Mouse (Mus musculus) fibroblast of lung, adult 2 months (primary cell): ENCODE measurements around the gene Rasl10b.

ENCODE experiments used
- DNase-seq: peaks from one replicate; pipeline ENCODE4 v3.0.0-alpha.2; 2011; ENCODE audit warnings: low read depth

Gene Rasl10b

DNA sequence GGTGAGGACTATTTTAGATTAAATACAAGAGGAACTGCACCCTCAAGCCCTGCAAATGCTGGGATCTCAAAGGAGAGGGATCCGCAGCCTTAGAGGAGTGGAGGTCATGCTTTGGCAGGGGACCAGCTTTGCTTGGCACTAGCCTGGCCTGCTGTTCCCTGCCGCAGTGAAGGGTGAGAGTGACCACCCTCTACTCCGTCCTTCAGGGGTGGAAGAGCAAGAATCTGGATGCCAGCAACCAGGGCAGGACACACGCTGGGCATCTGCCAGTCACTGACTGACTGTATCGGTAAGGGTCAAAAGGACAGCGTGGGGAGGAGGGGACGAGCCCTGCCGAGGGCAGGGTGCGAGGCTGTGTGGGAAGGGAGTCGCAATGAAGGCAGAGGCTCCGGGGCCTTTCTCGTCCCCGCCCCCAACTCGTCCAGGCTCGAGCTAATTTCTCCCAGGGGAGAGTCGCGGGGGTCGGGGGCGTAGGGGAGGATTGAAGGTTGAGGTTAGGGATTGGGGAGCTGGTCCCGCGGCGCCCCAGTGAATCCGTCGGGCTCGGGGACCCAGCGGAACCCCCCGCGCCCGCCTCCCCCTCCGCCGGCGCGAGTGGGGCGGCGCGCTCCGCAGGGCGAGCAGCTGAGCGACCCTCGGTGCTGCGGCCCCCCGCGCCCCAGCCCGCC is at the start of gene Rasl10b:
Gene Rasl10b (plus strand): TSS at position 51 of the 668 bp plus-strand sequence.
- DNase-seq: no peak

DNA sequence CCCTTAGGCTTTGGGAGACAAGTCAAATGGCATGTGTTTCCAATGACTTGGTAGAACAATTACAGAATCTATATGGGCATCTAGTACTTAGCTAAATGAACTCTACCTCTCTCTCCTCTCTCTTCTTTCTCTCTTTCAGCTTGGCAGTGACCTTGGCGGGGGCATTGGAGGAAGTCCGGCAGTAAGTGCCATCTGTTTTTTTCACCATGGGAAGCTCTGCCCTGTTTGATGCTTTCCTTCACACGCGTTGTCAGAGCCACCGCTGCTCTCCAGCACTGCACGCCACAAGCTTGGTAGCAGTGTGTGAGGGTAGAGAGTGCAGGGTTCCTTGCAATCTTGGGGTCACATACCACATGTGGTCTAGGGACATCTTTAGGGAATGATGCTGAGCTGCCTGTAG is 44.3 kb upstream of the Rasl10b start:
- DNase-seq: no peak

DNA sequence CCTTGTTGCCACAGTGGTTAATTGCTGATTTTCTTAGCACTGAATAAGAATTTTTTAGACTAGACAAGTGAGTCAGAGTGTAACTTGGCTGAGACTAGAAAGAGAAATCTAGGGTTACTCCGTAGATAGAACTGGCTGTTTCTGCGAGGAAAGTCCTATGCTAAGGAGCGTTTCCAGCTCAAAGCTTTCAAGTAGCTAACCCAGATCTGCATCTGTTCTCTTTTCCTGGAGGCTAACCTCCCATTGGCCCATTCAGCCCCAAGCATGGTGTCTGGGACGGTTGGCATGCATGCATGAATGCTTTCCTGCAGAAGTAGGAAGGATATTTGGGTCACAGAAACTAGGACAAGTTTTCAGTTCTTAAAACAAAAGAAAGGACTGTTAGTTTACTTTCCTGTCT is 37.7 kb upstream of the Rasl10b start:
- no peak for DNase-seq

DNA sequence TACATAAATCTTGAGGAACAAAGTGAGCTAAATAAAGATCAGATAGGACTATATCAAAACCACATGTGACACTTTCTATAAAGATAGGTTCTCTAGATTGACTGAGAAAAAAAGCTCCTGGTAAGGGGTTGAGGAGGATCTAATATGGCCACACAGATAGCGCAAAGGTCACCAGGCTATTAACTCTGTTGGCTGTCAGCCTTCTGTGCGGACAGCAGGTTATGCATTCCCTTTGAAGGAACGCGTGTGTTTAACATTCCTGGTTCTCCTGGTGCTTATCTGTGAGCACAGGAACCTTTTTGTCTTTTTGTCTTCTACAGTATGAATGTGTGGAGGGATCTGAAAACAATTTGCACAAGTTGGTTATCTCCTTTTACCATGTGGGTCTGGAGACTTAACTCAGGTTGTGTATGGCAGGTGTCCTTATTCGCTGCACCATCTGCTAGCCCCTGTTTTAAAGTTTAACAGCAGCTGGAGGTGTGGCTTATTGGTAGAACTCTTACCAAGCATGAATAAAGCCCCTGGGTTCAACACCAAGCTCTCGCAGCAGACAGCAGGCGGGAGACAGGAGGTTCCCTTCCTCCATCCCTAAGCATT is 29.1 kb upstream of the Rasl10b start:
- DNase-seq: no peak

DNA sequence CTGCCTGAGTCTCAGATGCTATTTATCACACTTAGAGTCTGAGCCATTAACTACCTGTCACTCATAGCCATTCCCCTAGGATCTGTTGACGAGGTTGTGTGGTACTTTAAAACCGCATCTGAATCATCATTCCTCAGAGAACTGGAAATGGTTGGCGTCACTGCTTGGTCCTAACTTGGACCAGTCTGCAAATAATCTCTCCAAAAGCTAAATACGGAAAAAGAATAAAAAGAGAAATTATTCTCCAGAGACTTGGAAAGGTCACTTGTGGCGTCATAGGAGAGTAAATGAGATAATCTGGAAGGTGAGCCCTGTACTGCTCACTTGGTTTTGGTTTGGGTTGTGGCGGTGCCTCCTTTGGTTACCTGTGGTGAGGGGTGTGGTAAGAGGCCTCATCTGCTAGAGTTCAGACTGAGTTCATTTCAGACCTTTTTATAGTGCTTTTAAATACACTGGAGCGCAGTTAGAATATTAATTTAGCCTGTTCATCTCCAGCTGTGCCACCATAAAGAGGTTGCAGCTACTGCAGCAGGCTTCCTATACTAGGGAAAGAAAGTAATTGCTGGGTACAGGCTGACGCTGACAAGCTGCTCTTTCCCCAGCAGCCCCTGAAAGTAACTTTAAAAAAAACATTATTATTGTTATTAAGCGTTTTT is 25.9 kb upstream of the Rasl10b start:
- peak; percentile 23 for DNase-seq

DNA sequence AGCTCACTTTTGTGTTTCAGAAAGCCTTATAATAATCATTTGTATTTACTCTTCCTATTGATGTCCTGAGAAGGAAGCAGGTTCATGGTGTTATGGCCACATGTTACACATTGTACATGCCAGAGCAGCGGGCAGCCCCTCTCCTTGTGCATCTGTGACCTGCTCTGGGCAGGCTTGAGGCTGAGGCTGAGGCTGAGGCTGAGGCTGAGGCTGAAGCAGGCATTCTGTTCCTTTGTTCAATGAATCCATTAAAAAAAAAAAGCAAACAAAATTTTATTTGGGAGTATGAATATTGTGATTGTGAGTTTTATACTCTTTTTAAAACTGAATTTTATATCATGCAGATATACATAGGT is 25.4 kb upstream of the Rasl10b start:
- no peak for DNase-seq

DNA sequence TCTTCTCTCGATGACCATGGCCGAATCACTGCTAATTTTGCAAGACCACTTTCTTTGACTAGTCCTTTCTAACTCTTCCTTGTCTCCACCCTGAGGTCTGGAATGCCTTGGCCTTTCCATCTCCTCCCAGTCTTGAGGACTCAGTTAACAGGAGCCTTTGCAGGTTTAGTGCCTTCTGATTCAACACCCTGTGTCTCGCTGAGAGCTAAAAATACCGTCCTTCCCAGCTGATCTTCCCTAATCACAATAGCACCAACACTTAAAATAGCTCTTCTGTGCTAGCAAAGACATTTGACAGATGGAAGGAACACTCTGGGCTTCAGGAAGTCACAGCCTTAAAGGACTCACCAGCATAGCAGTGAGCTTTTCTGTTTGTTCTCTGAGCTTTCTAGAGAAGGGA is 15.9 kb upstream of the Rasl10b start:
- no peak for DNase-seq

DNA sequence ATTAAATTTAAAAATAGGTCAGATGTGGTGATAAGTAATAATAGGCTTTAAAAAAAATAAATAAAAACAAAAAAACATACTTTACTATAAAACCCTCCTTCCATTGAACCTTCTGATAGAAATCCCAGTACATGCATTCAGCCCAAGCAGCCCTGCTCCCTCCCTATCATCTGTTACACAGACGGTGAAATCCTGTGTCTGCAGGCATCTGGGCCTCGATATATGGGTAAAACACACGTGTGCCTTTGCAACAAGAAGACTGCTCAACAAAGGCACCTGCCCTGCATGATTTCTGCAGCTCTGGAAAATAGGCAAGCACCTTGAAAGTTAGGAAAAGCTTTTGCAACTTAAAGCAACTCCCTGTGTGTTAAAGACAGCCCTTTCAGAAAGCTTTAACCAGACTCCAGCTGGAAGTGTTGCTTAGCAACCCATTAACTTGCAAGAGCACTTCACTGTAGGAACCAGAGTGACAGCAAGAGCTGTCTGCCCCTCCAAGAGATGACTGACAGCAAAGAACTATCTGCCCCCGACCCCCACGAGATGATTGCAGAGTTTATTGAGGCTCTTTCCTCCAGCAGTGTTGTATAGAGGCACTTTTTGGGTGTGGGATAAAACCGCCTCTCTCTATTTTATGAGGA is 14.0 kb upstream of the Rasl10b start:
- no peak for DNase-seq

DNA sequence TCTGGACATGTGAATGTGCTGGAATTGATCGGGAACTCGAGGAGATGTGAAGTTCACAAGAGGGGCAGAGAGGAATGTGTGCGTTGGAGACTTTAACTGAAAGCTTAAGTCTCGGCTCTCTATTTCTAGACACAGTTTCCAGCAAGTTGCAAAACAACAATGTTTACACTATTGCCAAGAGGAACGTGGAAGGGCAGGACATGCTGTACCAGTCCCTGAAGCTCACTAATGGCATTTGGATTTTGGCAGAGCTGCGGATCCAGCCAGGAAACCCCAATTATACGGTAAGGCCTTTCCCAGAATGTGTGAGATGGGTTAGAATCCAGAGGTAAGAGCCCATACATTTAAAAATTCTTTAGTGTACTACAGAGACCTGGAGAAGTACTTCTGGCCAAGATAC is 11.3 kb upstream of the Rasl10b start:
- DNase-seq: no peak

DNA sequence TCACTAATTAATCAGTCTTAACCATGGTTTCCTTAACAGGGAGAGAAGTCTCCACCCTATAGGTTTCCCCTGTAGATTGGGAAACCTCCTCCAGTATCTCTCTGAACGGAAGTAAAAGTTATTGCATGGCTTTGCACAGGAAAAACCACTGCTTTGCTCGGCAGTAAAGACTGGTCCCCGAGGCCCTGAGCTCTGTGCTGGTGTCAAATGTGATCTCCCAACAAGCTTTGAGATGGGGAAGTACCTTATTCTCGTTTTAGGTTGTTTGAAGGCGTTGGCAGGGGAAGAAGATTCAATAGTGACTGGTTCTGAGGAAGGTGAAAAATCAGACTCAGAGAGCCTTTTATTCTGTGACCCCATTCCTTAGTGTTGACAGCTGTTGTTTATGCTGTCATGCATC is 10.2 kb upstream of the Rasl10b start:
- no peak for DNase-seq

DNA sequence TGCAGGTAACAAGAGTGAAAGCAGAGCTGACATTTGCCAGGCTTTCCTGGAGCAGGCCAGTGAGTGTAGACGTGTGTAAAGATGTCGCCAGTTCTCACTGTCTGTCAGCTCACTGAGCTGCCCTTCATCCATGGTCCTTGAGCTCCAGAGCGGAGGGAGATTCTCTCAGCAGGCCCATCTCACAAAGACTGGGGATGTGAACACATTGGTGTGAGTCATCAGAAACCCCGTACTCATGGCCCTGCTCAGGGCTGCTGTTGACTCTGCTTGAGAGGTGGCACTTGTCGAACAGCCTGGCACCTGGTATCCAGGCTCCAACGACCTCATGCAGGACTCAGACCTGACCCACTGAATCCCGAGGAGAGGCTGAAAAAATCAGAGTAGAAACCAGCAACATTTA is 5.2 kb upstream of the Rasl10b start:
- no peak for DNase-seq

DNA sequence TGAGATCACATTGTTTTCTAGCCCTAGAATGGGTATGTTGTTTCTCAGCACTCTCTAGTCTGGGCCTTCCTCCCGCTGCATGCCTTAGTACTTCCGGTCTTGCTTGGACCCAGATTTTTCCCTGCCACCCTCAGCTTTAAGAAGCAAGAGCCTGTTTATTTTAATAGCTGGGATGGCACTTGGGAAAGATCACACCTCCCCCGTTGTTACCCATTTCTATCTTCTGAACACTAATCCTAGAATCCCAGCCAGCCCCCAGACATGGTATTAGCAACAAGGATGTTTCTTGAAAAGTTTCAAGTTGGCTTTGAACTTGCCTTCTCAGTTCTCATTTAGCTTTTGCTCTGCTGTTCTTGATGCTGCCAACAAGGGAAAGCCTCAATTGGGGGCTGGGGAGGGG is 2.5 kb upstream of the Rasl10b start:
- no peak for DNase-seq

DNA sequence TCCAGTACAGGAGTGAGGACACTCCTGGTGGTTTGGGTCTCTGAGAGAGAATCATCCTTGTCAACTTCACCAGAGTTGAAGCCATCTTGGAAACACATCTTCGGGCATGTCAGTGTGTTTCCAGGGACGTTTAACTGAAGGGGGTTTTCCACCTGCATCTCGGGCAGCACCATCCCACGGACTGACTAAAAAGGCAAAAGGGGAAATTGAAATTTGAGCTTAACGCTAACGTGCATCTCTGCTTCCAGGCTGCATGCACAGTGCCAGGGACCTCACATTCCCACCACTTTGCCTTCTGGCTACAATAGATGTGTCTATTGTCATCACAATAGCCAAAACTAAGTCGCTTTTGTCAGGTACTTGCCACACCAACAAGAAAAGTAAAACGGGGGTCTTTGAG is 695 bp upstream of the Rasl10b start:
- DNase-seq: no peak

DNA sequence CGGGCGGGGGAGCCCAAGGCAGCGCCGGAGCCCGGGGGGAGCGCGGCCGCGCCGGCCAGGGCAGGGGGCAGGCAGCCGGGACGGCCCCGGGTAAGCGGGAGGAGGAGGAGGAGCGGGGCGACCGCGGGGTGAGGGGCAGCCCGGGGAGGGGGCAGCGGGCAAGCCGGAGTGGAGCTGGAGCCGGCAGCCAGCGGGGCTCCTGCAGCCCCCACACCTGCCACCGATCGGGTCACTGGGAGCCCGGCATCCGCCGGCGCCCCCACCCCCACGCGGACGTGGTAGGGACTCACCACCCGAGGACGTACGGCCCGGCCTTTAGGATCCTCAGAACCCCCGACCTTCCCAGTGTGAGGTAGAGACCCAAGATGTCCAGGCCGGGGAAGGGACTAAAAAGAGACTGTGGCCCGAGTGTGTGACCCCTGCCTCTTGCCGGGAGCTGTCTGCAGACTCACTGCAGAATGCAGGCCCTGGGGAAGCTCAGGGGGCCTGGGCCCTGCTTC is 905 bp downstream of the Rasl10b start:
- DNase-seq: no peak

DNA sequence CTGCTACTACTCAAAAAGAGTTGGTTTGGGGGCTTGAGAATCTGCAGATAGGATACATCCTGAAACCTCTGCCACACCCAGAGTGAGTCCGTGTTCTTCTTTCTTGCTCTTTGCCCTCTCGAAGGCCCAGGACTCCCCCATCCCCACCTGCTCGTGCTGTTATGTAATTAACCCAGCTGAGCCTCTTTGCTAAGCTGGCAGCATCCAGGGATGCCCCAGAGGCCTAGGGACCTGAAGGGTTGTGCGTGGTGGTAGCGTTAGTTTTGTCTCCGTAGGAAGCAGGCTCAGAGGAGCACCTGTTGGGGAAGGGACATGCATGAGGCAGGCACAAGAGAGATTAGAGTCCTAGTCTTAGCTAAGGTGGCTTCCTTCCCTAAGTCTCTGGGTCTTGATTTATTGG is 1.6 kb downstream of the Rasl10b start:
- no peak for DNase-seq

DNA sequence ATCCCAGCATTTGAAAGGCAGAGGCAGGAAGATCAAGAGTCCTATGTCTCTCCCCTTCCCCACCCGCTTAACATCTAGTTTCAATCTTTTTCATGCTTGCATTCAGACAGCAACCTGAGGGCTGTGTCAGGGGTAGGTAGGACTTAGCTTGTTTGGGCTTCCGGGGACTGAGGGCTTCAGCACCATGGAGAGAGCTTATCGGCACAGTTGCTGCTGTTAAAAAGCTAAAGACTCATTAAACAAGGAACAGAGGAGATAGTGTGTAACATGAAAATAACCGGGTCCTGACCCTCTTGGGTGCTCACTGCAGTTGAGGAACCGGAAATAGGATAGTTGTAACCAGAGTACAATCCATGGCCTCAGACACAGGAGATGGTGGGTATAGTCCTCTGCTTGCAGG is 8.1 kb downstream of the Rasl10b start:
- DNase-seq: no peak

DNA sequence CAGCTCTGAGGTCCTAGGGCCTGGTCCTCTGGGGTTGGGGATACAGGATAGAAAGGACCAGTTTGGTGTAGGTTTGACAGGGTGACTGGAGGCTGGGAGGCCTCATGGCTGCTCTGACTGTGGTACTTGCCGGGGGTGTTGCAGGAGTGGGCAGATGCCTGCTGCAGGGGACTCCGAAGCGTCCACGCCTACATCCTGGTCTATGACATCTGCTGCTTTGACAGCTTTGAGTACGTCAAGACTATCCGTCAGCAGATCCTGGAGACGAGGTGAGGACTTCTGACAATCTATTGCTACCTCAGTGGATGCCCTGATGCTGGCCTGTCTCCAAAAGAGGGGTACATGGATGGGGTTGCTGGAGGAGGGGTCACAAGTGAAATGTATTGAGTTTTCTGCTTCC is 8.8 kb downstream of the Rasl10b start:
- no peak for DNase-seq

DNA sequence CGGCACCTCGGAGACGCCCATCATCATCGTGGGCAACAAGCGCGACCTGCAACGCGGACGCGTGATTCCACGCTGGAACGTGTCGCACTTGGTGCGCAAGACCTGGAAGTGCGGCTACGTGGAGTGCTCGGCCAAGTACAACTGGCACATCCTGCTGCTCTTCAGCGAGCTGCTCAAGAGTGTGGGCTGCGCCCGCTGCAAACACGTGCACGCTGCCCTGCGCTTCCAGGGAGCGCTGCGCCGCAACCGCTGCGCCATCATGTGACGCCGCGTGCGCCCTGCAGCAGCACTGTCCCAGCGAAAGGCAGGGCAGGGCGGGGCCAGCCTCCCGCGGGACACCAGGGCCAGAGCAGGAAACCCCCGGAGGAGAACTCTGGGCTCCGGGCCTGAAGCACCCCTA is 9.6 kb downstream of the Rasl10b start:
- DNase-seq: no peak

DNA sequence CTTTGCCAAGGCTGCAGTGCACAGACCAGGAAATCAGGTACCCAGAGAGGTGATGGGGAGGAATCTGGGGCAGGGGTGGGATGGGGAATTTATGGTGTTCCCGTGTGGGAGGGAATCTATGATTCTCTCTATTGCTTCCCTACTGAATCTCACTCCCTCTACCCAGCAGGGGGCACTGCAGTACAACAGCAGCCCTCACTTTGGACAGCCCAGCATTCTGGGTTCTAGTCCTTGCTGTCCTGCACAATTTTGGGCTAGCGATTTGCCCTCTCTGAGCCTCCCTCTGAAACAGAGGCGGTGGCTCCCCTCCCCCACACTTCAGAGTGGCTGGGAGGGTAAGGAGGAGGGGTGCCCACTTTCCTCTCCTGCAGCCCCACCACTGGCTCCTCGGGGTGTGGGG is 11.4 kb downstream of the Rasl10b start:
- no peak for DNase-seq

DNA sequence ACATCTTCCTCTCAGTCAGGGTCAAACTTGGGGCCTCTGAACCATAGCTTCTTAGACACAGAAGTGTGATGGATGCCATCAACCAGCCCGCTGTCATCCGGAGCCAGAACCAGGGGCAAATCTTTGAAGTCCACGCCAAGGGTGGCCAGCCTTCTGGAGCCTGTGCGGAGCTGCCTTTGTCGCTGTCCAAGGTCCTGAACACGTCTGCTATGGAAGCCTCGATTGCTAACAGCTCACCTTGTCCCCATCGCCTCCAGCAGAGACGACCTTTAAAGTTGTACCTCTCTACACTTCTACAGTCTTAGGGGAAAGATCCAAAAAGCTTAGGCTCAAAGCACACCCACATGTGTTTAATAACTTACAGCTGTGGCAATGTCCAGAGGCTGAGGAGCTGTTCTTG is 12.4 kb downstream of the Rasl10b start:
- no peak for DNase-seq

DNA sequence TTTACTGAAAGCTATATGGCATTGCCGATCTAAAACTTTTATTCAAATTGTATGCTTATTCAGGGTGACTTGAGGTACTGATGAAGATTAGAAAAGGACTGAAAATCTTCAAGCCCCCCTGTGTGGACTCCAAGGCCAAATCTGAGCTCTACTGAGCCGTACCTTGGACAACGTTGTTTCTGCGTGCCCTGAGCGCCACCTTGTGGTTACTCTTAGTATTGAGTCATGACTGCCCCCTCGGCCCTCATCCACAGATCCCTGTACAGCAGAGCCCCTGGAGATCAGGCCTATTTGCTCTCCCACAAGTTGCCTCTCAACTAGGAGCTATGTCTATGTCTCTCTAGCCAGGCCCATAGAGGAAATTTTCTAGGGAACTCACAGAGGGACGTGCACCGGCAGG is 15.7 kb downstream of the Rasl10b start:
- no peak for DNase-seq

DNA sequence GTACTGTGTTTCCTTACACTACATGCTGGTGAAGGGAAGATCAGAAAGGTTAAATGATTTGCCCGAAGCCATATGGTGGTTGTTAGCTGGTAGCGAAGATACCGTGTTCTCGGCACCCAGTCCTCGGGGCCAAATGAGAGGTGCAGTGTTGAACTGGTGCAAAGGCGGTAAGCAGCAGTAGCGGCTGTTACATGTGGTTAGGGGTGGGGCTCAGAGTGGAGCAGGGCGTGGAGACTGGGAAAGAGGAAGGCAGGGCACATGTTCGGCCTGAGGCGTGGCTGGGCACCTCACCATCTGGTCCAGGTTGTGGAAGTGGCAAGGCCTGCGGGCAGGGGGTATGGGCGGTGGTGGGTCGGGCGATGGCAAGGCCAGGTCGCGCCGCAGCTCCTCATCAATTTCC is 18.0 kb downstream of the Rasl10b start:
- no peak for DNase-seq

DNA sequence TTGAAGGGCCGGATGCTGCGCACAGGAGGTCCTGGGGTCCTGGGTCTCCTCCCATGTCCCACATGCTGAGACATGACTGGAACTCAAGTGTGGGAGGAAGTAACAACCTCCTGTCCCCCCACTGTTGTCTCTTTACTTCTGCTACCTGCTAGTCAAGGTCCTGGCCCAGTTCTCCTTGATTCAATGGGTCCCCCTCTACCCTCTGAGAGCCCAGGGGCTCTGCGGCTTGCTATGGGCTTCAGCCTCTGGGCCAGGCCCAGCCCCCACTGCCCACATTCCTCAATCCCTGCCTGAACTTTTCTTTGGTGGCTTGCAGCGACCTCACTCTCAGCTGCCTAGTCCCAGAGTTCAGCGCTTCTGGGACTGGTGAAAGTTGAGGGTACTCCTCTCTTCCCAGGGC is 20.4 kb downstream of the Rasl10b start, which contains the start of gene Gas2l2:
Gene Gas2l2 (minus strand): TSS at position 101 of the 400 bp plus-strand sequence.
- DNase-seq: no peak
